Mouse (Mus musculus) erythroblast, embryonic 14.5 days (primary cell): ENCODE results near the gene Tmco1.

ENCODE experiments used
- GATA1 ChIP-seq: IDR thresholded peaks from 2 replicates; pipeline ENCODE4 v1.6.1; 2012; ENCODE audit warnings: low read length, inconsistent platforms, mixed read lengths
- TAL1 ChIP-seq: IDR thresholded peaks from 3 replicates; pipeline ENCODE4 v1.6.1; 2012; ENCODE audit warnings: low read length, inconsistent platforms, mixed read lengths

DNA sequence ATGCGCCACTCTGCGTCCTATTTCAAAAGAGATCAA is 23.0 kb upstream of the Tmco1 start, which contains the start of gene Uck2:
- TF ChIP-seq GATA1 (no peak), TAL1 (no peak)
